Mouse (Mus musculus): ENCODE results near the gene Adk. TPM values are rescaled to one million over a fixed set of nuclear protein-coding genes. Genes with fewer than 3 reads are reported as not detected.
A peak's percentile ranks its signal among the peaks of the same experiment; 100 is the strongest.

The Adk gene
- polyA plus RNA-seq, 1 experiment, result 24.2 TPM

- Histone ChIP-seq H3K4me3 (ENCODE audit: insufficient read depth, low read length) (no peak overlapping the region), H3K4me1 (ENCODE audit: control insufficient read depth, insufficient read depth, low read length) (peaks cover 20% of the 10 kb centered on the region), H3K27ac (ENCODE audit: insufficient read depth, low read depth, low read length) (no peak overlapping the region)
- TF ChIP-seq CTCF (IDR thresholded peaks at IDR 0.05; ENCODE audit: low read depth, low read length), result no peak
- TF ChIP-seq POLR2A (IDR thresholded peaks at IDR 0.05; ENCODE audit: borderline replicate concordance, low read depth, low read length), result no peak
Measured at GRCm38 (mm10) chr14:21034791-21035190, 17.6 kb upstream of the Adk start.

GRCm38 (mm10) chr14:21039077-21039476 lies 13.3 kb upstream of the Adk start:
- H3K27ac ChIP-seq (ENCODE audit: insufficient read depth, low read depth, low read length), result no peak overlapping the region
- TF ChIP-seq CTCF (IDR thresholded peaks at IDR 0.05; ENCODE audit: low read depth, low read length) (no peak), POLR2A (IDR thresholded peaks at IDR 0.05; ENCODE audit: borderline replicate concordance, low read depth, low read length) (no peak)
- H3K4me1 ChIP-seq (ENCODE audit: control insufficient read depth, insufficient read depth, low read length), result peaks cover 10% of the 10 kb centered on the region
- no peak overlapping the region for H3K4me3 ChIP-seq (ENCODE audit: insufficient read depth, low read length)

GRCm38 (mm10) chr14:21039623-21040022 lies 12.8 kb upstream of the Adk start:
- no peak overlapping the region for H3K4me3 ChIP-seq (ENCODE audit: insufficient read depth, low read length)
- no peak overlapping the region for H3K27ac ChIP-seq (ENCODE audit: insufficient read depth, low read depth, low read length)
- no peak for TF ChIP-seq CTCF (IDR thresholded peaks at IDR 0.05; ENCODE audit: low read depth, low read length)
- H3K4me1 ChIP-seq (ENCODE audit: control insufficient read depth, insufficient read depth, low read length), result peaks cover 8% of the 10 kb centered on the region

- Histone ChIP-seq H3K4me1 (ENCODE audit: control insufficient read depth, insufficient read depth, low read length) (peaks cover 13% of the 10 kb centered on the region), H3K4me3 (ENCODE audit: insufficient read depth, low read length) (no peak overlapping the region), H3K27ac (ENCODE audit: insufficient read depth, low read depth, low read length) (no peak overlapping the region)
- TF ChIP-seq CTCF (IDR thresholded peaks at IDR 0.05; ENCODE audit: low read depth, low read length) (no peak), POLR2A (IDR thresholded peaks at IDR 0.05; ENCODE audit: borderline replicate concordance, low read depth, low read length) (no peak)
Measured at GRCm38 (mm10) chr14:21047840-21048239, 4.5 kb upstream of the Adk start.

GRCm38 (mm10) chr14:21048879-21049278 lies 3.5 kb upstream of the Adk start:
- TF ChIP-seq CTCF (IDR thresholded peaks at IDR 0.05; ENCODE audit: low read depth, low read length) (peak; percentile 47), POLR2A (IDR thresholded peaks at IDR 0.05; ENCODE audit: borderline replicate concordance, low read depth, low read length) (no peak)
- Histone ChIP-seq H3K27ac (ENCODE audit: insufficient read depth, low read depth, low read length) (no peak overlapping the region), H3K4me1 (ENCODE audit: control insufficient read depth, insufficient read depth, low read length) (peaks cover 13% of the 10 kb centered on the region), H3K4me3 (ENCODE audit: insufficient read depth, low read length) (no peak overlapping the region)

- H3K27ac ChIP-seq (ENCODE audit: insufficient read depth, low read depth, low read length), result no peak overlapping the region
- H3K4me3 ChIP-seq (ENCODE audit: insufficient read depth, low read length), result 0 out of 2 replicates have a peak overlapping the region, but pooled peaks have one; percentile 10
- H3K4me1 ChIP-seq (ENCODE audit: control insufficient read depth, insufficient read depth, low read length), result peaks cover 14% of the 10 kb centered on the region
- TF ChIP-seq CTCF (IDR thresholded peaks at IDR 0.05; ENCODE audit: low read depth, low read length) (peak; percentile 45; the same call in 1 of the 2 replicates), POLR2A (IDR thresholded peaks at IDR 0.05; ENCODE audit: borderline replicate concordance, low read depth, low read length) (no peak)
Measured at GRCm38 (mm10) chr14:21050734-21051133, 1.6 kb upstream of the Adk start.

- H3K27ac ChIP-seq (ENCODE audit: insufficient read depth, low read depth, low read length), result peak overlapping the region; percentile 86
- H3K4me1 ChIP-seq (ENCODE audit: control insufficient read depth, insufficient read depth, low read length), result peaks cover 14% of the 10 kb centered on the region
Measured at GRCm38 (mm10) chr14:21051380-21052111, 828 bp upstream of the Adk start.

GRCm38 (mm10) chr14:21052781-21053130 lies 382 bp downstream of the Adk start:
- Histone ChIP-seq H3K27ac (ENCODE audit: insufficient read depth, low read depth, low read length) (peak overlapping the region; percentile 52), H3K4me1 (ENCODE audit: control insufficient read depth, insufficient read depth, low read length) (peaks cover 12% of the 10 kb centered on the region), H3K4me3 (ENCODE audit: insufficient read depth, low read length) (peak overlapping the region; percentile 100)
- no peak for TF ChIP-seq POLR2A (IDR thresholded peaks at IDR 0.05; ENCODE audit: borderline replicate concordance, low read depth, low read length)
- TF ChIP-seq CTCF (IDR thresholded peaks at IDR 0.05; ENCODE audit: low read depth, low read length), result no peak

More at GRCm38 (mm10) chr14:21051380-21052111, 828 bp upstream of the Adk start:
- no peak for TF ChIP-seq CTCF (IDR thresholded peaks at IDR 0.05; ENCODE audit: low read depth, low read length)
- TF ChIP-seq POLR2A (IDR thresholded peaks at IDR 0.05; ENCODE audit: borderline replicate concordance, low read depth, low read length), result no peak
- peak overlapping the region; percentile 100 for H3K4me3 ChIP-seq (ENCODE audit: insufficient read depth, low read length)

- Histone ChIP-seq H3K27ac (ENCODE audit: insufficient read depth, low read depth, low read length) (no peak overlapping the region), H3K4me3 (ENCODE audit: insufficient read depth, low read length) (peak overlapping the region; percentile 100), H3K4me1 (ENCODE audit: control insufficient read depth, insufficient read depth, low read length) (peaks cover 8% of the 10 kb centered on the region)
- TF ChIP-seq POLR2A (IDR thresholded peaks at IDR 0.05; ENCODE audit: borderline replicate concordance, low read depth, low read length) (no peak), CTCF (IDR thresholded peaks at IDR 0.05; ENCODE audit: low read depth, low read length) (no peak)
Measured at GRCm38 (mm10) chr14:21053151-21053550, 777 bp downstream of the Adk start.

- H3K4me3 ChIP-seq (ENCODE audit: insufficient read depth, low read length), result no peak overlapping the region; the same call in 1 of the 2 replicates
- H3K4me1 ChIP-seq (ENCODE audit: control insufficient read depth, insufficient read depth, low read length), result peaks cover 6% of the 10 kb centered on the region
- H3K27ac ChIP-seq (ENCODE audit: insufficient read depth, low read depth, low read length), result no peak overlapping the region
- no peak for TF ChIP-seq POLR2A (IDR thresholded peaks at IDR 0.05; ENCODE audit: borderline replicate concordance, low read depth, low read length)
- TF ChIP-seq CTCF (IDR thresholded peaks at IDR 0.05; ENCODE audit: low read depth, low read length), result no peak
Measured at GRCm38 (mm10) chr14:21053586-21053985, 1.2 kb downstream of the Adk start.

All from bone marrow macrophage, adult 2 months (primary cell).